ENCODE assay signal across 25 mouse cellular contexts in the genomic region with DNA sequence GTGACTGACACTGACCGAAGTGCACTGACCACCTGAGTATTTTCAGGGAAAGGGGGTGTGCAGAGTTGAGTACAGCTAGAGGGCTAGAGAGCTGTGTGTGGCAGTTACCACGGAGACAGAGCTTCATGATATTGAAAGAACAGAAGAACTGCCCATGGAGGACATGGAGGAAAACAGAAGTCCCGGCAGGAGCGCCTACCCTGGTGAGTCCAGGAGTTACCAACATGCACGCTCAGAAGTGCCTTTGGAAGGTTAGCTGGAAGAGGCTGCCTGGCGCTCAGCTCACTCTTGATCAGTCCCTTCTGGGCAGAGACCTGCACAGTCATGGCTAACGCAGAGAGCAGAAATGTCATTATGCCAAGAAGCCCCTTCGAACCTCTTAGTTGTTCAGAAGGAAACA. TPM values are rescaled to one million over a fixed set of nuclear protein-coding genes. Genes with fewer than 3 reads are reported as not detected.
A peak's percentile ranks its signal among the peaks of the same experiment; 100 is the strongest.
DNase-seq lines count a peak whose midpoint lies in the region; ATAC-seq lines count a peak whose summit lies in the region.
"Had no signal": no experiment of that assay in that cellular context is flagged by ENCODE, and none has a peak within 500 bp of the region (broad histone marks: within the 10 kb centered on the region; RNA-seq: fewer than 3 reads in every experiment).

No protein-coding gene starts in this region.

- no peaks in the 10 kb centered on the region for H3K4me1 ChIP-seq in forebrain, embryonic 11.5 days (replicated peaks; ENCODE audit: control insufficient read depth, insufficient read depth, low read length)
- no peaks in the 10 kb centered on the region for H3K4me1 ChIP-seq in forebrain, embryonic 15.5 days
- H3K4me1 ChIP-seq: forebrain, embryonic 10.5 days; limb, embryonic 13.5 days; neural tube, embryonic 15.5 days had no signal

- no peak overlapping the region for H3K9ac ChIP-seq in forebrain, embryonic 11.5 days (ENCODE audit: low read length)
- no peak overlapping the region for H3K9ac ChIP-seq in forebrain, embryonic 15.5 days (replicated peaks)
- H3K9ac ChIP-seq: hindbrain, embryonic 15.5 days; limb, embryonic 13.5 days; liver, embryonic 12.5 days; midbrain, embryonic 12.5 days; neural tube, embryonic 15.5 days had no signal

- ATAC-seq in forebrain, embryonic 11.5 days (replicated peaks; ENCODE audit: low FRiP score), result no peak
- ATAC-seq in forebrain, embryonic 15.5 days (replicated peaks), result no peak
- ATAC-seq: liver, embryonic 12.5 days had no signal

- no peak overlapping the region for H3K27ac ChIP-seq in forebrain, embryonic 11.5 days (ENCODE audit: low read depth, low read length)
- no peak overlapping the region for H3K27ac ChIP-seq in forebrain, embryonic 15.5 days (replicated peaks)
- H3K27ac ChIP-seq: forebrain, embryonic 10.5 days; heart, adult 2 months; hindbrain, embryonic 15.5 days; limb, embryonic 13.5 days; liver, embryonic 12.5 days; midbrain, embryonic 12.5 days; neural tube, embryonic 15.5 days had no signal

- H3K36me3 ChIP-seq in forebrain, embryonic 11.5 days (ENCODE audit: control insufficient read depth, insufficient read depth, low read length), result no peaks in the 10 kb centered on the region; the same call in 1 of the 2 replicates
- peaks cover 69% of the 10 kb centered on the region for H3K36me3 ChIP-seq in forebrain, embryonic 15.5 days

- no peak overlapping the region for H3K4me2 ChIP-seq in forebrain, embryonic 11.5 days (ENCODE audit: low read depth, low read length, severe bottlenecking)
- H3K4me2 ChIP-seq in forebrain, embryonic 15.5 days (replicated peaks), result no peak overlapping the region
- H3K4me2 ChIP-seq: hindbrain, embryonic 15.5 days; limb, embryonic 13.5 days; liver, embryonic 12.5 days; midbrain, embryonic 12.5 days; neural tube, embryonic 15.5 days had no signal

- DNase-seq in forebrain, embryonic 11.5 days (ENCODE audit: low spot score), result peak; percentile 42
- DNase-seq in kidney, adult 11 months, result peak; percentile 0
- no peak for DNase-seq in kidney, postnatal 36 days
- DNase-seq in lung, postnatal 10 days, result peak; percentile 0
- no peak for DNase-seq in lung, postnatal 25 days (ENCODE audit: low spot score)
- peak; percentile 1 for DNase-seq in urinary bladder, postnatal 25 days (ENCODE audit: low spot score)
- DNase-seq in urinary bladder, adult 2 months (ENCODE audit: low spot score), result no peak
- DNase-seq: cerebellum, adult 11-12 months; cerebellum, postnatal 14 days; gastrocnemius, postnatal 14 days; heart, postnatal 36 days; kidney, postnatal 10 days; lung, postnatal 14 days had no signal

- WGBS in forebrain, embryonic 11.5 days, result 90% methylated on average over 8 of the region's 8 CpGs
- WGBS in forebrain, embryonic 15.5 days, result 86% methylated on average over 8 of the region's 8 CpGs

- no peak overlapping the region for H3K4me3 ChIP-seq in forebrain, embryonic 11.5 days (ENCODE audit: low read depth, low read length)
- no peak overlapping the region for H3K4me3 ChIP-seq in forebrain, embryonic 15.5 days
- H3K4me3 ChIP-seq: forebrain, embryonic 10.5 days; heart, adult 2 months; hindbrain, embryonic 15.5 days; limb, embryonic 13.5 days; liver, embryonic 12.5 days; midbrain, embryonic 12.5 days; neural tube, embryonic 15.5 days had no signal

- H3K9me3 ChIP-seq in forebrain, embryonic 11.5 days (ENCODE audit: control insufficient read depth, low read length), result no peaks in the 10 kb centered on the region
- H3K9me3 ChIP-seq in forebrain, embryonic 15.5 days, result no peaks in the 10 kb centered on the region
- H3K9me3 ChIP-seq: forebrain, embryonic 10.5 days; hindbrain, embryonic 15.5 days; limb, embryonic 13.5 days; liver, embryonic 12.5 days; midbrain, embryonic 12.5 days; neural tube, embryonic 15.5 days had no signal

- H3K27me3 ChIP-seq in forebrain, embryonic 11.5 days (ENCODE audit: control insufficient read depth, insufficient read depth, low read length), result no peaks in the 10 kb centered on the region
- H3K27me3 ChIP-seq in forebrain, embryonic 15.5 days, result no peaks in the 10 kb centered on the region
- H3K27me3 ChIP-seq: hindbrain, embryonic 15.5 days; limb, embryonic 13.5 days; liver, embryonic 12.5 days; neural tube, embryonic 15.5 days had no signal

RNA-seq across cellular contexts. Expression of a gene that starts 4.8 kb away (rescaled TPM):
- polyA plus RNA-seq in forebrain, embryonic 11.5 days (2014; fragmentation: Nextera tagmentation; extraction: Ambion mirVana), result 0.45 and 0.64 TPM in 2 replicates
- polyA plus RNA-seq in forebrain, embryonic 15.5 days (2015; fragmentation: Nextera tagmentation; extraction: Ambion mirVana), result 3.8 and 4.0 TPM in 2 replicates
- 0.51 and 1.1 TPM in 2 replicates for polyA plus RNA-seq in urinary bladder, adult 2 months (2012; rRNA removed)
- polyA plus RNA-seq: forebrain, embryonic 10.5 days; limb, embryonic 13.5 days had no signal

RNA-seq across cellular contexts. Expression of a gene that starts 6.1 kb away (rescaled TPM):
- polyA plus RNA-seq in forebrain, embryonic 11.5 days (2014; fragmentation: Nextera tagmentation; extraction: Ambion mirVana), result 140 and 143 TPM in 2 replicates
- 113 and 119 TPM in 2 replicates for polyA plus RNA-seq in forebrain, embryonic 15.5 days (2015; fragmentation: Nextera tagmentation; extraction: Ambion mirVana)
- 71.7 and 83.8 TPM in 2 replicates for polyA plus RNA-seq in urinary bladder, adult 2 months (2012; rRNA removed)

RNA-seq across cellular contexts. Expression of a gene that starts 19.8 kb away (rescaled TPM):
- 1.0 and 1.1 TPM in 2 replicates for polyA plus RNA-seq in forebrain, embryonic 11.5 days (2014; fragmentation: Nextera tagmentation; extraction: Ambion mirVana)
- 0.87 and 1.7 TPM in 2 replicates for polyA plus RNA-seq in forebrain, embryonic 15.5 days (2015; fragmentation: Nextera tagmentation; extraction: Ambion mirVana)
- polyA plus RNA-seq in urinary bladder, adult 2 months (2012; rRNA removed), result 0.13 and 0.15 TPM in 2 replicates
- polyA plus RNA-seq: liver, embryonic 12.5 days had no signal

RNA-seq across cellular contexts. Expression of a gene that starts 40.8 kb away (rescaled TPM):
- not detected in 2 replicates for polyA plus RNA-seq in forebrain, embryonic 11.5 days (2014; fragmentation: Nextera tagmentation; extraction: Ambion mirVana)
- polyA plus RNA-seq in forebrain, embryonic 15.5 days (2015; fragmentation: Nextera tagmentation; extraction: Ambion mirVana), result not detected in 2 replicates
- not detected in 2 replicates for polyA plus RNA-seq in urinary bladder, adult 2 months (2012; rRNA removed)
- polyA plus RNA-seq: embryonic facial prominence, embryonic 11.5 days; forebrain, embryonic 10.5 days; heart, adult 2 months; heart, embryonic 14.5 days; hindbrain, embryonic 15.5 days; intestine, embryonic 14.5 days; limb, embryonic 13.5 days; liver, embryonic 12.5 days; midbrain, embryonic 12.5 days; neural tube, embryonic 15.5 days; stomach, embryonic 16.5 days had no signal

RNA-seq across cellular contexts. Expression of a gene that starts 41.0 kb away (rescaled TPM):
- polyA plus RNA-seq in forebrain, embryonic 11.5 days (2014; fragmentation: Nextera tagmentation; extraction: Ambion mirVana), result not detected in 2 replicates
- polyA plus RNA-seq in forebrain, embryonic 15.5 days (2015; fragmentation: Nextera tagmentation; extraction: Ambion mirVana), result 0.36 and 0.83 TPM in 2 replicates
- not detected in 2 replicates for polyA plus RNA-seq in urinary bladder, adult 2 months (2012; rRNA removed)
- polyA plus RNA-seq: embryonic facial prominence, embryonic 11.5 days; forebrain, embryonic 10.5 days; heart, embryonic 14.5 days; intestine, embryonic 14.5 days; limb, embryonic 13.5 days; liver, embryonic 12.5 days; stomach, embryonic 16.5 days had no signal

Comparison
In these comparisons a context has a peak if more than half of its experiments do, and no peak if none do; other contexts are left out.
1. DNase-seq: peak in forebrain, embryonic 11.5 days (single experiment), kidney, adult 11 months (single experiment), lung, postnatal 10 days (single experiment) and urinary bladder, postnatal 25 days (single experiment); none in kidney, postnatal 36 days (0 of 2), lung, postnatal 25 days (single experiment) and urinary bladder, adult 2 months (single experiment).